Mouse (Mus musculus) MEL (cell line): ENCODE measurements around the gene BC034090. TPM values are rescaled to one million over a fixed set of nuclear protein-coding genes. Genes with fewer than 3 reads are reported as not detected.

Experiments used
- DNase-seq: peaks from one replicate; pipeline ENCODE4 v3.0.0; 2011; ENCODE audit warnings: low read depth, low spot score
- H3K27ac ChIP-seq: 2 replicates; pipeline ENCODE4 v1.5.1; 2012; ENCODE audit warnings: low read depth, mild to moderate bottlenecking, control low read depth, low read length, moderate library complexity; ENCODE audit not compliant: control insufficient read depth
- H3K27me3 ChIP-seq, 2 experiments: fragments of 150-350 bp in 1 of 2; sonication (generic) in 1 of 2; 2 replicates each; pipeline ENCODE4 v1.6.1; 2012; ENCODE audit warnings: low read length in 2 of 2, mild to moderate bottlenecking in 2 of 2, improper control_type of control experiment in 1 of 2, moderate library complexity in 1 of 2; ENCODE audit not compliant: insufficient read depth in 2 of 2, control insufficient read depth in 1 of 2
- H3K36me3 ChIP-seq, 2 experiments: 2 replicates each; pipeline ENCODE4 v1.6.1; 2012 to 2014; ENCODE audit warnings: low read length in 2 of 2, improper control_type of control experiment in 1 of 2, inconsistent platforms in 1 of 2, mild to moderate bottlenecking in 1 of 2; ENCODE audit not compliant: insufficient read depth in 2 of 2, control insufficient read depth in 1 of 2
- H3K4me1 ChIP-seq, 2 experiments: fragments of 150-350 bp in 1 of 2; sonication (generic) in 1 of 2; 2 replicates each; pipeline ENCODE4 v1.6.1; 2012; ENCODE audit warnings: low read length in 2 of 2, improper control_type of control experiment in 1 of 2, mild to moderate bottlenecking in 1 of 2; ENCODE audit not compliant: insufficient read depth in 2 of 2, control insufficient read depth in 1 of 2
- H3K4me3 ChIP-seq, 2 experiments: fragments of 150-350 bp in 1 of 2; sonication (generic) in 1 of 2; 2 replicates each; pipeline ENCODE4 v1.5.1; 2012; ENCODE audit warnings: low read depth in 2 of 2, low read length in 2 of 2, mild to moderate bottlenecking in 2 of 2, moderate library complexity in 2 of 2, control low read depth in 1 of 2, improper control_type of control experiment in 1 of 2; ENCODE audit not compliant: control insufficient read depth in 1 of 2, insufficient read depth in 1 of 2
- H3K79me2 ChIP-seq: 2 replicates; pipeline ENCODE4 v1.6.1; 2012; ENCODE audit warnings: mild to moderate bottlenecking, low read length, moderate library complexity; ENCODE audit not compliant: control insufficient read depth, poor library complexity, insufficient read depth
- H3K9ac ChIP-seq: 2 replicates; pipeline ENCODE4 v1.6.1; 2012; ENCODE audit warnings: low read depth, mild to moderate bottlenecking, control low read depth, low read length, moderate library complexity; ENCODE audit not compliant: control insufficient read depth, poor library complexity, severe bottlenecking
- H3K9me3 ChIP-seq: fragments of 150-350 bp; sonication (generic); replicated peaks from 2 replicates; pipeline ENCODE4 v1.6.1; 2012; ENCODE audit warnings: mild to moderate bottlenecking, low read length, improper control_type of control experiment, moderate library complexity; ENCODE audit not compliant: insufficient read depth
- CHD1 ChIP-seq: IDR thresholded peaks from 2 replicates; pipeline ENCODE4 v1.6.1; 2012; ENCODE audit warnings: low read depth, mild to moderate bottlenecking, inconsistent platforms, low read length, improper control_type of control experiment
- CHD2 ChIP-seq: IDR thresholded peaks from 2 replicates; pipeline ENCODE4 v1.6.1; 2011; ENCODE audit warnings: low read length, improper control_type of control experiment
- ELF1 ChIP-seq: IDR thresholded peaks from 2 replicates; pipeline ENCODE4 v1.6.1; 2014; ENCODE audit warnings: low read depth, mild to moderate bottlenecking, inconsistent platforms, low read length, improper control_type of control experiment, moderate library complexity
- EP300 ChIP-seq, 2 experiments: IDR thresholded peaks; 2 replicates each; pipeline ENCODE4 v1.6.1; 2011; ENCODE audit warnings: improper control_type of control experiment in 2 of 2, low read length in 2 of 2, low read depth in 1 of 2, mild to moderate bottlenecking in 1 of 2
- ETS1 ChIP-seq: IDR thresholded peaks from 2 replicates; pipeline ENCODE4 v1.6.1; 2012; ENCODE audit warnings: low read depth, mild to moderate bottlenecking, inconsistent platforms, low read length, improper control_type of control experiment, moderate library complexity
- GATA1 ChIP-seq: IDR thresholded peaks from 2 replicates; pipeline ENCODE4 v1.6.1; 2011; ENCODE audit warnings: low read depth, low read length, improper control_type of control experiment
- HCFC1 ChIP-seq: IDR thresholded peaks from 2 replicates; pipeline ENCODE4 v1.6.1; 2012; ENCODE audit warnings: low read depth, mild to moderate bottlenecking, inconsistent platforms, low read length, improper control_type of control experiment, moderate library complexity
- KAT2A ChIP-seq: conservative IDR thresholded peaks from 2 replicates; pipeline ENCODE4 v1.6.1; 2012; ENCODE audit warnings: low read depth, low read length, improper control_type of control experiment, inconsistent platforms
- MEF2A ChIP-seq: IDR thresholded peaks from 2 replicates; pipeline ENCODE4 v1.6.1; 2014; ENCODE audit warnings: low read depth, mild to moderate bottlenecking, inconsistent platforms, low read length, improper control_type of control experiment; ENCODE audit not compliant: poor library complexity, insufficient replicate concordance, severe bottlenecking; ENCODE audit errors: extremely low read depth
- MYC ChIP-seq: IDR thresholded peaks from 2 replicates; pipeline ENCODE4 v1.6.1; 2011; ENCODE audit warnings: low read depth, mild to moderate bottlenecking, low read length, improper control_type of control experiment, moderate library complexity
- NELFE ChIP-seq: IDR thresholded peaks from 2 replicates; pipeline ENCODE4 v1.6.1; 2011; ENCODE audit warnings: low read depth, low read length, improper control_type of control experiment
- POLR2A ChIP-seq, 2 experiments: IDR thresholded peaks; 2 replicates each; pipeline ENCODE4 v1.6.1; 2011 to 2012; ENCODE audit warnings: low read length in 2 of 2, mild to moderate bottlenecking in 2 of 2, control low read depth in 1 of 2, improper control_type of control experiment in 1 of 2, low read depth in 1 of 2, moderate library complexity in 1 of 2; ENCODE audit not compliant: control insufficient read depth in 1 of 2, insufficient read depth in 1 of 2, poor library complexity in 1 of 2
- POLR2AphosphoS2 ChIP-seq: IDR thresholded peaks from 2 replicates; pipeline ENCODE4 v1.6.1; 2011; ENCODE audit warnings: low read length, improper control_type of control experiment
- RAD21 ChIP-seq: IDR thresholded peaks from 2 replicates; pipeline ENCODE4 v1.6.1; 2011; ENCODE audit warnings: mild to moderate bottlenecking, low read depth, low read length, improper control_type of control experiment
- SMC3 ChIP-seq: IDR thresholded peaks from 2 replicates; pipeline ENCODE4 v1.6.1; 2011; ENCODE audit warnings: low read depth, low read length, improper control_type of control experiment
- TAL1 ChIP-seq: IDR thresholded peaks from 2 replicates; pipeline ENCODE4 v1.6.1; 2012; ENCODE audit warnings: mild to moderate bottlenecking, inconsistent platforms, low read length, moderate library complexity, mixed read lengths
- TCF12 ChIP-seq: IDR thresholded peaks from 2 replicates; pipeline ENCODE4 v1.6.1; 2014; ENCODE audit warnings: low read depth, mild to moderate bottlenecking, inconsistent platforms, low read length, improper control_type of control experiment, moderate library complexity
- UBTF ChIP-seq: IDR thresholded peaks from 2 replicates; pipeline ENCODE4 v1.6.1; 2012; ENCODE audit warnings: low read depth, mild to moderate bottlenecking, inconsistent platforms, low read length, improper control_type of control experiment, moderate library complexity, borderline replicate concordance; ENCODE audit not compliant: insufficient read depth
- USF1 ChIP-seq: IDR thresholded peaks from 2 replicates; pipeline ENCODE4 v1.6.1; 2014; ENCODE audit warnings: low read depth, mild to moderate bottlenecking, inconsistent platforms, low read length, improper control_type of control experiment, moderate library complexity
- USF2 ChIP-seq, 2 experiments: IDR thresholded peaks; 2 replicates each; pipeline ENCODE4 v1.6.1; 2011 to 2012; ENCODE audit warnings: improper control_type of control experiment in 2 of 2, low read length in 2 of 2, borderline replicate concordance in 1 of 2, inconsistent platforms in 1 of 2, low read depth in 1 of 2, mild to moderate bottlenecking in 1 of 2; ENCODE audit not compliant: insufficient read depth in 1 of 2
- ZKSCAN1 ChIP-seq: IDR thresholded peaks from 2 replicates; pipeline ENCODE4 v1.6.1; 2012; ENCODE audit warnings: low read depth, mild to moderate bottlenecking, inconsistent platforms, low read length, improper control_type of control experiment, moderate library complexity
- ZNF384 ChIP-seq: IDR thresholded peaks from 2 replicates; pipeline ENCODE4 v1.6.1; 2012; ENCODE audit warnings: low read depth, mild to moderate bottlenecking, inconsistent platforms, low read length, improper control_type of control experiment
- polyA plus RNA-seq, 2 experiments: library from polyadenylated mRNA; stranded (reverse) in 1 of 2; unstranded in 1 of 2; fragments of >175 nt in 1 of 2; fragments of >200 nt in 1 of 2; gene quantifications; 2 replicates each; pipeline versions ENCODE4 v1.2.1 to v1.2.4; 2012; ENCODE audit warnings: low replicate concordance in 2 of 2, low read depth in 1 of 2; ENCODE audit not compliant: insufficient read length in 2 of 2, insufficient read depth in 1 of 2, missing spikeins in 1 of 2
- total RNA-seq: library from RNA; depleted of rRNA; stranded (reverse); fragments of 300-350 nt; gene quantifications from 2 replicates; pipeline ENCODE4 v1.2.3, GENCODE M21; 2012

BC034090 gene
- total and polyA plus RNA-seq, 3 experiments, result 0.12 to 0.28 TPM; not detected in 1

- H3K9ac ChIP-seq, result no peak overlapping the region
- DNase-seq, result no peak
- TF ChIP-seq POLR2A (IDR thresholded peaks at IDR 0.05; ENCODE audit: control insufficient read depth in 1 of 2, insufficient read depth in 1 of 2, low read depth in 1 of 2, low read length in 2 of 2, poor library complexity in 1 of 2) (no peak), NELFE (no peak), TAL1 (no peak), USF1 (no peak), EP300 (IDR thresholded peaks at IDR 0.05; ENCODE audit: low read depth in 1 of 2, low read length in 2 of 2) (no peak), GATA1 (no peak), MYC (no peak), HCFC1 (no peak), MEF2A (no peak), SMC3 (no peak), KAT2A (no peak), ETS1 (no peak), POLR2AphosphoS2 (no peak), ELF1 (no peak), USF2 (IDR thresholded peaks at IDR 0.05; ENCODE audit: borderline replicate concordance in 1 of 2, insufficient read depth in 1 of 2, low read depth in 1 of 2, low read length in 2 of 2) (no peak), TCF12 (no peak), ZNF384 (no peak), UBTF (no peak), ZKSCAN1 (no peak), CHD2 (no peak)
- TF ChIP-seq, all 39 proteins: peak for 0
- Histone ChIP-seq H3K27me3 (no peaks in the 10 kb centered on the region; a peak in 1 of 4 replicates), H3K79me2 (no peaks in the 10 kb centered on the region), H3K9me3 (no peaks in the 10 kb centered on the region), H3K4me3 (no peak overlapping the region), H3K27ac (no peak overlapping the region), H3K4me1 (peaks cover 2 to 15% of the 10 kb centered on the region in 2 experiments; a peak in 3 of 4 replicates), H3K36me3 (no peaks in the 10 kb centered on the region; a peak in 1 of 4 replicates)
Observed at GRCm38 (mm10) chr1:155232786-155233185, 11.5 kb downstream of the BC034090 start.

GRCm38 (mm10) chr1:155232385-155232784, 11.9 kb downstream of the BC034090 start:
- Histone ChIP-seq H3K27ac (no peak overlapping the region), H3K4me3 (no peak overlapping the region), H3K4me1 (peaks cover 2 to 13% of the 10 kb centered on the region in 2 experiments; a peak in 3 of 4 replicates), H3K9ac (no peak overlapping the region), H3K79me2 (no peaks in the 10 kb centered on the region), H3K27me3 (no peaks in the 10 kb centered on the region; a peak in 1 of 4 replicates), H3K9me3 (no peaks in the 10 kb centered on the region), H3K36me3 (no peaks in the 10 kb centered on the region; a peak in 1 of 4 replicates)
- no peak for TF ChIP-seq KAT2A
- TF ChIP-seq RAD21, result no peak
- TF ChIP-seq ETS1, result no peak
- no peak for TF ChIP-seq CHD1
- no peak for DNase-seq
